Mouse (Mus musculus) heart, embryonic 11.5 days (tissue): ENCODE measurements around the gene Rhd. TPM values are rescaled to one million over a fixed set of nuclear protein-coding genes. Genes with fewer than 3 reads are reported as not detected.
"Not testable (repeated sequence)": the region's sequence is repeated elsewhere in the genome, so short reads cannot be mapped to it uniquely, and the experiment has no call there.

Experiments
- ATAC-seq: fragments of 200-750 bp; cut with Nextera tagmentation; replicated peaks from 2 replicates; pipeline ENCODE4 v1.8.0; 2017; ENCODE audit warnings: moderate library complexity; ENCODE audit not compliant: insufficient number of reproducible peaks, low FRiP score, low TSS enrichment
- H3K27ac ChIP-seq: fragments of 300-500 bp; sonication (generic); 2 replicates; pipeline ENCODE4 v1.5.1; 2014; ENCODE audit warnings: mild to moderate bottlenecking, low read depth, low read length
- H3K27me3 ChIP-seq: fragments of 300-500 bp; sonication (generic); 2 replicates; pipeline ENCODE4 v1.6.1; 2014; ENCODE audit warnings: mild to moderate bottlenecking, low read length, mixed read lengths; ENCODE audit not compliant: control insufficient read depth, insufficient read depth
- H3K36me3 ChIP-seq: fragments of 300-500 bp; sonication (generic); 2 replicates; pipeline ENCODE4 v1.6.1; 2014; ENCODE audit warnings: mild to moderate bottlenecking, low read length, moderate library complexity, mixed read lengths; ENCODE audit not compliant: control insufficient read depth, insufficient read depth
- H3K4me1 ChIP-seq: fragments of 300-500 bp; sonication (generic); 2 replicates; pipeline ENCODE4 v1.6.1; 2014; ENCODE audit warnings: low read length; ENCODE audit not compliant: control insufficient read depth, insufficient read depth
- H3K4me2 ChIP-seq: fragments of 300-500 bp; sonication (generic); 2 replicates; pipeline ENCODE4 v1.6.1; 2014; ENCODE audit warnings: mild to moderate bottlenecking, moderate library complexity
- H3K4me3 ChIP-seq: fragments of 300-500 bp; sonication (generic); 2 replicates; pipeline ENCODE4 v1.5.1; 2014; ENCODE audit warnings: low read depth, low read length
- H3K9ac ChIP-seq: fragments of 300-500 bp; sonication (generic); 2 replicates; pipeline ENCODE4 v1.6.1; 2014; ENCODE audit warnings: mild to moderate bottlenecking, low read depth, low read length, moderate library complexity
- H3K9me3 ChIP-seq: fragments of 300-500 bp; sonication (generic); replicated peaks from 2 replicates; pipeline ENCODE4 v1.6.1; 2016; ENCODE audit warnings: low read length; ENCODE audit not compliant: control insufficient read depth
- WGBS: fragments of 180-500 bp; shearing (Covaris S2); extraction: QIAGEN DNeasy Blood & Tissue Kit; methylation state at CpG from one replicate; pipeline ENCODE4 v1.1.7; 2014; ENCODE audit not compliant: insufficient replicate concordance; 5-methylcytosine and 5-hydroxymethylcytosine counted together
- polyA plus RNA-seq: library from polyadenylated mRNA; unstranded; fragments of >200 nt; fragmentation: Nextera tagmentation; extraction: Ambion mirVana; gene quantifications from 2 replicates; pipeline ENCODE4 v1.2.1, GENCODE M21; 2014

Rhd gene
- polyA plus RNA-seq, 1 experiment from 2014 or later: 68.6 TPM

GRCm38 (mm10) chr4:134838221-134838620, 26.1 kb upstream of the Rhd start:
- no peak overlapping the region for H3K9ac ChIP-seq
- H3K36me3 ChIP-seq: no peaks in the 10 kb centered on the region; the same call in 1 of the 2 replicates
- no peak overlapping the region for H3K27ac ChIP-seq
- WGBS: 64% methylated on average over 1 of the region's 1 CpGs
- no peaks in the 10 kb centered on the region for H3K4me1 ChIP-seq
- H3K4me3 ChIP-seq: no peak overlapping the region
- no peak overlapping the region for H3K4me2 ChIP-seq
- no peaks in the 10 kb centered on the region for H3K27me3 ChIP-seq
- no peak for ATAC-seq
- no peaks in the 10 kb centered on the region for H3K9me3 ChIP-seq

- not testable (repeated sequence) for H3K9ac ChIP-seq, H3K27ac ChIP-seq, H3K9me3 ChIP-seq, H3K4me1 ChIP-seq, H3K27me3 ChIP-seq, H3K36me3 ChIP-seq, ATAC-seq, H3K4me2 ChIP-seq, H3K4me3 ChIP-seq
- WGBS: 88% methylated on average over 3 of the region's 3 CpGs
These were observed 25.6 kb upstream of the Rhd start for GRCm38 (mm10) chr4:134838706-134839105.

GRCm38 (mm10) chr4:134840231-134840630, 24.1 kb upstream of the Rhd start:
- 92% methylated on average over 1 of the region's 1 CpGs for WGBS
- H3K9me3 ChIP-seq: no peaks in the 10 kb centered on the region
- no peak overlapping the region for H3K4me3 ChIP-seq
- H3K36me3 ChIP-seq: no peaks in the 10 kb centered on the region
- no peak for ATAC-seq
- no peaks in the 10 kb centered on the region for H3K27me3 ChIP-seq
- no peaks in the 10 kb centered on the region for H3K4me1 ChIP-seq
- H3K9ac ChIP-seq: no peak overlapping the region
- no peak overlapping the region for H3K27ac ChIP-seq
- no peak overlapping the region for H3K4me2 ChIP-seq

GRCm38 (mm10) chr4:134843566-134843965, 20.8 kb upstream of the Rhd start:
- Histone ChIP-seq H3K9me3 (no peaks in the 10 kb centered on the region), H3K27ac (no peak overlapping the region), H3K4me2 (no peak overlapping the region), H3K4me3 (no peak overlapping the region), H3K36me3 (no peaks in the 10 kb centered on the region), H3K4me1 (no peaks in the 10 kb centered on the region), H3K27me3 (no peaks in the 10 kb centered on the region), H3K9ac (no peak overlapping the region)
- no peak for ATAC-seq
- 86% methylated on average over 4 of the region's 4 CpGs for WGBS

- no peaks in the 10 kb centered on the region for H3K9me3 ChIP-seq
- no peak overlapping the region for H3K4me2 ChIP-seq
- H3K36me3 ChIP-seq: no peaks in the 10 kb centered on the region
- WGBS: 75% methylated on average over 4 of the region's 4 CpGs
- ATAC-seq: no peak
- no peak overlapping the region for H3K4me3 ChIP-seq
- peaks cover 8% of the 10 kb centered on the region for H3K4me1 ChIP-seq
- H3K27me3 ChIP-seq: no peaks in the 10 kb centered on the region
- H3K27ac ChIP-seq: no peak overlapping the region
- no peak overlapping the region for H3K9ac ChIP-seq
These were observed 16.7 kb upstream of the Rhd start for GRCm38 (mm10) chr4:134847587-134847986.

GRCm38 (mm10) chr4:134850551-134850950, 13.8 kb upstream of the Rhd start:
- peaks cover 8% of the 10 kb centered on the region for H3K4me1 ChIP-seq
- no peak overlapping the region for H3K4me2 ChIP-seq
- H3K27ac ChIP-seq: no peak overlapping the region
- peaks cover 4% of the 10 kb centered on the region; the same call in 1 of the 2 replicates for H3K27me3 ChIP-seq
- H3K36me3 ChIP-seq: no peaks in the 10 kb centered on the region
- ATAC-seq: no peak
- WGBS: 87% methylated on average over 4 of the region's 4 CpGs
- H3K9me3 ChIP-seq: no peaks in the 10 kb centered on the region
- no peak overlapping the region for H3K9ac ChIP-seq
- no peak overlapping the region for H3K4me3 ChIP-seq

- Histone ChIP-seq H3K27me3 (peaks cover 5% of the 10 kb centered on the region; the same call in 1 of the 2 replicates), H3K9me3 (no peaks in the 10 kb centered on the region), H3K4me3 (no peak overlapping the region), H3K27ac (no peak overlapping the region), H3K4me2 (peak overlapping the region; percentile 79), H3K36me3 (no peaks in the 10 kb centered on the region), H3K9ac (no peak overlapping the region), H3K4me1 (peaks cover 8% of the 10 kb centered on the region)
- WGBS: 76% methylated on average over 2 of the region's 2 CpGs
- no peak for ATAC-seq
These were observed 13.1 kb upstream of the Rhd start for GRCm38 (mm10) chr4:134851236-134851635.

- no peak overlapping the region for H3K27ac ChIP-seq
- H3K9ac ChIP-seq: peak overlapping the region; percentile 96
- peaks cover 8% of the 10 kb centered on the region for H3K4me1 ChIP-seq
- H3K9me3 ChIP-seq: no peaks in the 10 kb centered on the region
- 23% methylated on average over 14 of the region's 14 CpGs for WGBS
- H3K27me3 ChIP-seq: peaks cover 6% of the 10 kb centered on the region; the same call in 1 of the 2 replicates
- H3K36me3 ChIP-seq: no peaks in the 10 kb centered on the region
- ATAC-seq: no peak
- peak overlapping the region; percentile 79 for H3K4me2 ChIP-seq
- peak overlapping the region; percentile 98 for H3K4me3 ChIP-seq
These were observed 12.5 kb upstream of the Rhd start for GRCm38 (mm10) chr4:134851876-134852275.

- ATAC-seq: peak; percentile 54
- H3K9ac ChIP-seq: peak overlapping the region; percentile 96
- WGBS: under 1% methylated on average over 67 of the region's 106 CpGs
- H3K36me3 ChIP-seq: no peaks in the 10 kb centered on the region
- no peaks in the 10 kb centered on the region for H3K9me3 ChIP-seq
- peak overlapping the region; percentile 79 for H3K4me2 ChIP-seq
- peaks cover 8% of the 10 kb centered on the region for H3K4me1 ChIP-seq
- peaks cover 6% of the 10 kb centered on the region; the same call in 1 of the 2 replicates for H3K27me3 ChIP-seq
- peak overlapping the region; percentile 85 for H3K27ac ChIP-seq
- H3K4me3 ChIP-seq: peak overlapping the region; percentile 98
These were observed 11.7 kb upstream of the Rhd start for GRCm38 (mm10) chr4:134852438-134853255.
